Mouse (Mus musculus): ENCODE data around the gene Gm20388.

Gm20388 gene

DNA sequence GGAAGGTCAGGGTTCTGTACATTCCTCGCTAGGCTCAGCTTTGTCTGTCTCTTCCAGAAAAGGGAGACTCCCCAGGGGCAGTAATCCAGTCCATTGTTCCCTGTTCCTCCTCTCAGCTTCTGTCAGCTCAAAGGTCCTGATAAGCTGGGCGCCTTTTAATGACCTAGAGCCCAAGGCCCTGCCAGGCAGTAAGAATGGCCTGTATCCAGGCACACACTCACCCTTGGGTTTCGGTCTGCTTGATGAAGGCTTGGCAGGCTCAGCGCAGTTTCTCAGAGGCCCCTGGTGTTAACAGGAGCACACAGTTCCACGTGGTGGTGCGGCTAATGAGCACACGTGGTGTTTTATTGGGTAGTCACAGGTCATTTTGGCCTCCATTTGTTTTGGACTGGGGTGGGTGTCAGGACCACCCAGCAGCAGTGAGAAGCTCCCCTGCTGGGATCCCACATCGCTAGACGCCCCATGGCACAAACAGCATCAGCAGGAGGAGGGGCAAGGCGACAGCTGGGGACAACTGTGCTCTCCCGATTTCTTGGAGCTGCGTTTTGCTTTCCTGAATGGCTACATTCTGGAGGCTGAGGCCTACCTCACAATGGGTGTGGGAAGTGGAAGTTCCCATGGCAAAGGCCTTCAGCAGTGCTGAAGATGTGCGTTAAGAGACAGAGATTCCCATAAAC, 3805.4 kb downstream of the Gm20388 start:
- DNase-seq (ENCODE audit: low read depth, low spot score) = no peak

GRCm38 (mm10) chr8:123717104-123717503, 3806.5 kb downstream of the Gm20388 start:
- no peak for DNase-seq (ENCODE audit: low read depth, low spot score)

GRCm38 (mm10) chr8:123717516-123718490, 3807.2 kb downstream of the Gm20388 start:
- DNase-seq (ENCODE audit: low read depth, low spot score) = peak; percentile 66

GRCm38 (mm10) chr8:123718752-123719151, 3808.1 kb downstream of the Gm20388 start:
- DNase-seq (ENCODE audit: low read depth, low spot score) = no peak

- no peak for DNase-seq (ENCODE audit: low read depth, low spot score)
Measured at GRCm38 (mm10) chr8:123719280-123719679, 3808.6 kb downstream of the Gm20388 start.

DNA sequence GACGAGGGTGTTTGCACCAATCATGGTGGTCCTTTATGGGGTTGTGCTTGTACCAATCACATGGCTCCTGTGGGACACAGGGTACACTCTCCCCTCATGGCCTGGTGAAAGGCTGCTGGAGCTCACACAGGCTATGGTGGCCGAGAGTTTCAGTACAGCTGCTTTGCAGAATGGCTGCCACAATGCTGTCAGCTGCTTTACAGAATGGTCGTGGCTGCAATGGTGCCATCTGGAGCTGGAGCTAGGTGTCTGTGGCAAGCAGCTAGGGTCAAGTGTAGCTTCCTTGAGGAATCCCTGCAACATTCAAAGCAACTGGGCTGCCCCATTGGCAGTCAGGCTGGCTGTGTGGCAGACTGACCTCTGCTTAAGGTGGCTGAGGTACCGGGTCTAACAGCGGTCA, 3809.2 kb downstream of the Gm20388 start:
- no peak for DNase-seq (ENCODE audit: low read depth, low spot score)

GRCm38 (mm10) chr8:123720471-123721001, 3809.9 kb downstream of the Gm20388 start:
- peak; percentile 81 for DNase-seq (ENCODE audit: low read depth, low spot score)

DNA sequence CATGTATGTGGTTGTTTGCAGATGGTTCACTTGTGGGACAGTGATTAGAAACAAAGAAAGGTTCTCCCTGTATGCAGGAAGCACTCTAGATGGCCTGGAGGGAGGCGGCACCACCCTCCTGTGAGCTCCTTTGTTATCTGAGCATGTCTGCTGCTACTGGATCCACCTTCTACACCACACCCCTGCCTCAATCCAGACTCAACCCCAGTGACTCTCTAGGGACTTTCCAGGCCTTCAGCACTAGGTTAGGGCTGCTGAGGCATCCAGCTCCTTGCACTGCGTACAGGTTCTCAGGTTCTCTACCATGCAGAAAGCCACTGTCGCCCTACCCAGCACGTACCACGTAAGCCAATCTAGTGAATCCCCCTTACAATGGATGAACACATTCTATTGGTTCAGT, 3811.6 kb downstream of the Gm20388 start:
- DNase-seq (ENCODE audit: low read depth, low spot score) = no peak

DNA sequence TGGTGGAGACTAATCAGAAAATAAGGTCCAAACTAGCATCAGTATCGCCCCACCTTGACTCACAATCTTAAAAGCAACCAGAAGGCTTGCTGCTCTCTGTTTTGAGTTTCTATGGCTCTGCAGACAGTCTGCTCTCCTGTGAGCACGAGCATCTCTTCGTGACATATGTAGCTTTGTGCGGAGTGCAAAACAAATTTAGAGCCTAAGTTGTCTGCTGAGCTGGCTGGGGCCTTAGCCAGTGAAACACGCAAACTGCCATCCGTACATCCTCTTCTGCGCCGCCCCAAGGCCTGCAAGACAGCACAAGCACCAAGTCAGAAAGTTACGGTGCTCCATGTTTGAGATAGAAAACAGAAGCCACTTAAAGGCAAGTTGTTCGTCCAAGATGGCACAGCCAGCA, 3814.1 kb downstream of the Gm20388 start:
- DNase-seq (ENCODE audit: low read depth, low spot score) = peak; percentile 86

DNA sequence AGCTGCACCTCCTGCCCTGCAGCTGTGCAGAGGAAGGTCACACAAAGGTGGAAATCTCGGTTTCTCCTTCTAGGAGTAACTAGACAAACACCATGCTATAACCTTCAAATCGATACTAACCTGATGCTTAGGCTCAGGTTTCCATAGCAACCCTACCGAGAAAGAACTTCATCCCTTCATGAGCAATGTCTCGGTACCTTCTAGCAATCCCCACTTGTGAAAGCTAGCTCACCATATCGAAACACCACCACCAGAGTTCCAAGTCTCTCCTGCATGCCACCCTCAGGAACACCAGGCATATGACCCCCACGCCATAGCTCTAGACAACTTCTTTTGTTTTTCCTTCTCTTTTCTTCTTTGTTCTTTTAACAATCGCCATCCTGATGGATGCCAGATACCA, 3814.6 kb downstream of the Gm20388 start:
- DNase-seq (ENCODE audit: low read depth, low spot score) = peak; percentile 67

- peak; percentile 42 for DNase-seq (ENCODE audit: low read depth, low spot score)
Measured at GRCm38 (mm10) chr8:123726759-123727158, 3816.1 kb downstream of the Gm20388 start.

GRCm38 (mm10) chr8:123729055-123729785, 3818.6 kb downstream of the Gm20388 start:
- DNase-seq (ENCODE audit: low read depth, low spot score) = peak; percentile 94

DNA sequence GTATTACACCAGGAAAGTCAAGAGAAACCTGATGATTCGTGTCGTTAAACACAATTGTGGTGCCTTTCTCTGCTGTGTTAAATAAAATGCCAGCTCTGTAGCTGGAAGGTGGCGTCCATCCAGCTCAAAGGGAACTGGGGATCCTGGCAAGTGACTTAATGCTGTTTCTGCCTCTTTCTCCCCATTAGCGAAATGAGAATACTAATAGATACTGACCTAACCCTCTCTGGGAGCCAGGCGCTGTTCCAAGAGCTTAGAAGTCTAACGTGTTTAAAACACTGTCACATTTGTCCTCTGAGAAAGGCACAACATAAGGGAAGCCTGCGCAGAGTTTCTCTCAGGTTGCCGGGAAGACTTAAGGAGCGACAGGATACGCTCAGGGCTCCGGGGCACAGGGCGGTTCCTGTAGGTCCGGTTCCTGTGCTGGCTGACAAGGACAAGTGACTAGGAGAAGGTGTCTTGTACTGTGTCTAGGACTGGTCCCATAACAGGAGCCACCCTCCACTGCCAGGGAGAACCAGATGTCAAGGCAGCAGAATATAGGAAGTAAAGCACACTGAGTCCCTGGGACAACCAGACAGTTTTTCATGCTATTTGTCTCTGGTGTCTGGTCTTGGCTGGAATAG, 3819.3 kb downstream of the Gm20388 start:
- DNase-seq (ENCODE audit: low read depth, low spot score) = peak; percentile 50

GRCm38 (mm10) chr8:123732332-123732731, 3821.7 kb downstream of the Gm20388 start:
- no peak for DNase-seq (ENCODE audit: low read depth, low spot score)

DNA sequence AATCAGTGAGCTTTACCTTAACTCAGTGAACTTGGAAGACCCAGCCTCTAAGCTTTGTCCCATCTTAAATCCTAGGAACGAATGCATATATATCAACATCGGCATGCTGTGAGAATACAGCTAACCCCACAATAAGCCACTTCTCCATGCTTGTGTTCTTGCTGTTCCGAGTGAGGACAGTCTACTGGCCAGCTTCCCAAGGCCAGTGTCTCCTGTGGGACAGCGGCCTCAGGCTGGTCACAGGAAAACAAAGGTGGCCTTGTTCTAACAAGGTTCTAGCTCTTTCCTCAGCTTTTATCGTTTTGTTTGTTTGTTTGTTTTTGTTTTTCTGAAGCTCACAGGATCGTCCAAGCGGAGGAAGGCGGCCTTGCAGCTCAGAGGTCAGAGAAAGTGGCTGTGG, 3823.8 kb downstream of the Gm20388 start:
- no peak for DNase-seq (ENCODE audit: low read depth, low spot score)

- DNase-seq (ENCODE audit: low read depth, low spot score) = no peak
Measured at GRCm38 (mm10) chr8:123736974-123737373, 3826.3 kb downstream of the Gm20388 start.

DNA sequence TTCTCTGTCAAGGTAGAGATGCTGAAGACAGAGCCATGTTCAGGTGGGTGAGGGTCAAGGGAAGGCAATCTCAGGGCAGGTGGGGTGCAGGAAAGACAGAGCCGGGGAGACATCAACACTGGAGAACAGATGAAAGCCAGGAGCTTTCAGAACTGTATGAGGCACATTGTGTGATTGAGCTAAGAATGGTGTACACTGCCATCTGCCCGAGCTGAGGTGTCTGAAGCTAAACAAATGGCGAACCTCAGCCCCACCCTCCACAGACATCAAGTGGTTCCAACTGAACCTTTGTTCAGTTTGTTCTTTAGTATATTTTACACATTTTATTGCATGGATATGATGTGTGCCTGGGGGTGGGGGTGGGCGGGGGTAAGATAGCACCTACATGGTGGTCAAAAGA, 3829.6 kb downstream of the Gm20388 start:
- DNase-seq (ENCODE audit: low read depth, low spot score) = peak; percentile 64

GRCm38 (mm10) chr8:123741232-123741631, 3830.6 kb downstream of the Gm20388 start:
- DNase-seq (ENCODE audit: low read depth, low spot score) = no peak

DNA sequence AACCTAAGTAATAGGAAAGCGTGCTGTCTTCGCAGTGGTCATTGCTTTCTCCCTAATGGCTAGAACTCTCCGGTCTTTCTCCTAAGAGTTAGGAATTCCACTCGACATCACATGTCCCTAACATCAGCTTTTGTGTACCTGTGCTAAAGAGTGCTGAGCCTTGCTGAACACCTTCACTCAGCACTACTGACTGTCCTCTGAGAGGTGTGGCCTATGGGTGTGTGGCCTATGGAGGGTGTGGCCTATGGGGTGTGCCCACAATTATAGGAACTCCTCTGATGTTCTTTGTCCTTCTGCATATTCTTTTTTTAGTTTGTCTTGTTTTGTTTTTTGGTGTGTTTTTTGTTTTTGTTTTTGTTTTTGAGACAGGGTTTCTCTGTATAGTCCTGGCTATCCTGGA, 3835.8 kb downstream of the Gm20388 start:
- DNase-seq (ENCODE audit: low read depth, low spot score) = no peak

- no peak for DNase-seq (ENCODE audit: low read depth, low spot score)
Measured at GRCm38 (mm10) chr8:123747772-123748171, 3837.1 kb downstream of the Gm20388 start.

GRCm38 (mm10) chr8:123750171-123750693, 3839.6 kb downstream of the Gm20388 start:
- DNase-seq (ENCODE audit: low read depth, low spot score) = no peak
